Mouse (Mus musculus) MEL-GATA-1-ER (cell line): ENCODE measurements around the gene Taar5.

Experiments
- DNase-seq: peaks from one replicate; pipeline ENCODE4 v3.0.0-alpha.2; 2012; ENCODE audit warnings: low read depth; ENCODE audit errors: extremely low read depth

Gene Taar5

DNA sequence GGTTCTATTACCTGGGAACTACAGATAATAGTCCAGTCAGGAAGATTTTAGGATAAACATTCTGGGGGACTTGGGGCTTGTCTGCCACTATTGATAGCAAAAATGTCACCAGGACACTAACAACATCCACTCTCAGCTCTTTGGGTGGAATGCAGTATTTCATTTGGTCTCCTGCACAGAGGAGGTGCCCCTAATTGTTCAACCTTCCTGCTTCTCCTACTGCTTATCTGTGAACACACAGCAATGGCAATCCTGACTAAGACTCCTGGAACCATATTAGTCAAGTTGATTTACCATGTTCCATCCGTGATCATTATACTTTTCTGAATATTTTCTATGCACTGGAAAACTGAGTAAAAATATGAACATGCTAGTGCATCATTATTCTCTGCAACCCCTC is 37.6 kb downstream of the Taar5 start:
- no peak for DNase-seq
